9 mouse cellular contexts compared by ENCODE assay signal in the genomic region with DNA sequence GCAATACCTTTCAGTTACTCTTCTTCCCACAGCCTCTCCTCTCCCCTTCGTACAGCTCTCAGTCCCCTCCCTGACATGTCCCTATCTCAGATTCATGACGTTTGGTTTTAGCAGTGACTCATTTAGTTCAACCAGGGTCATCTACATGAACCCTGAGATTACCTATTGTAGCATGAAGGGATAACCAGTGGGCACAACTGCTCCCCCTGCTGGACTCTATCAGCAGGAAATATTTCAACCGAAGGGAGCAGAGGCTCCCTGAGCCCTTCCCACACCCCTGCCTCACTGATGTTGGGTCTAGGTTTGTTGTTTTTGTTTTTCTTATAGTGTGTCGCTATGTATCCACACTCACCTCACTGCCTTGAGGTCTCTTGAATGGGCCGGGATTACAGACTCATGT.
DNase-seq lines count a peak whose midpoint lies in the region; ATAC-seq and TF ChIP-seq lines count a peak whose summit lies in the region.
"Had no signal": no experiment of that assay in that cellular context is flagged by ENCODE, and none has a peak within 500 bp of the region (broad histone marks: within the 10 kb centered on the region; RNA-seq: fewer than 3 reads in every experiment).

No protein-coding gene starts in this region.

- no peak overlapping the region for H3K27ac ChIP-seq in forebrain, embryonic 14.5 days (ENCODE audit: low read depth, low read length)
- no peak overlapping the region for H3K27ac ChIP-seq in forebrain, embryonic 12.5 days
- H3K27ac ChIP-seq in liver, adult 2 months (replicated peaks; ENCODE audit: insufficient read depth, low read depth, low read length), result no peak overlapping the region
- H3K27ac ChIP-seq in liver, embryonic 11.5 days (ENCODE audit: low read depth, low read length), result no peak overlapping the region

- no peak for ATAC-seq in forebrain, embryonic 14.5 days
- no peak for ATAC-seq in forebrain, embryonic 12.5 days (ENCODE audit: low FRiP score)
- no peak for ATAC-seq in liver, embryonic 11.5 days (replicated peaks; ENCODE audit: low FRiP score)

- no peaks in the 10 kb centered on the region for H3K36me3 ChIP-seq in forebrain, embryonic 14.5 days (ENCODE audit: control insufficient read depth, insufficient read depth, low read length)
- no peaks in the 10 kb centered on the region for H3K36me3 ChIP-seq in forebrain, embryonic 12.5 days (replicated peaks)
- H3K36me3 ChIP-seq in liver, adult 2 months (ENCODE audit: control insufficient read depth, insufficient read depth, low read length), result no peaks in the 10 kb centered on the region
- H3K36me3 ChIP-seq in liver, embryonic 11.5 days (ENCODE audit: control insufficient read depth, insufficient read depth, low read length), result no peaks in the 10 kb centered on the region
- H3K36me3 ChIP-seq in splenic B cell, adult 2 months (ENCODE audit: control insufficient read depth, insufficient read depth, low read length, poor library complexity, severe bottlenecking), result no peaks in the 10 kb centered on the region

- H3K27me3 ChIP-seq in forebrain, embryonic 14.5 days (replicated peaks; ENCODE audit: control insufficient read depth, insufficient read depth, low read length), result no peaks in the 10 kb centered on the region
- H3K27me3 ChIP-seq in forebrain, embryonic 12.5 days, result no peaks in the 10 kb centered on the region
- H3K27me3 ChIP-seq in liver, adult 2 months (ENCODE audit: control insufficient read depth, insufficient read depth, low read length), result no peaks in the 10 kb centered on the region
- no peaks in the 10 kb centered on the region for H3K27me3 ChIP-seq in liver, embryonic 11.5 days (replicated peaks; ENCODE audit: control insufficient read depth, insufficient read depth, low read length)
- no peaks in the 10 kb centered on the region for H3K27me3 ChIP-seq in splenic B cell, adult 2 months (ENCODE audit: control insufficient read depth, insufficient read depth, low read length, poor library complexity, severe bottlenecking)

- no peaks in the 10 kb centered on the region for H3K9me3 ChIP-seq in forebrain, embryonic 14.5 days (replicated peaks; ENCODE audit: control insufficient read depth, low read length)
- no peaks in the 10 kb centered on the region for H3K9me3 ChIP-seq in forebrain, embryonic 12.5 days
- no peaks in the 10 kb centered on the region for H3K9me3 ChIP-seq in liver, embryonic 11.5 days (ENCODE audit: control insufficient read depth, low read length)

- no peaks in the 10 kb centered on the region for H3K79me2 ChIP-seq in liver, adult 2 months (ENCODE audit: control insufficient read depth, insufficient read depth, low read length)

- 60% methylated on average over 5 of the region's 5 CpGs for WGBS in forebrain, embryonic 14.5 days
- WGBS in forebrain, embryonic 12.5 days, result 56% methylated on average over 5 of the region's 5 CpGs
- WGBS in liver, adult 2 months, result 47% methylated on average over 5 of the region's 5 CpGs
- whole genome bisulfite sequencing in liver, embryonic 11.5 days, result 44% methylated on average over 5 of the region's 5 CpGs

- H3K4me1 ChIP-seq in forebrain, embryonic 14.5 days (ENCODE audit: control insufficient read depth, insufficient read depth, low read length), result no peaks in the 10 kb centered on the region
- H3K4me1 ChIP-seq in forebrain, embryonic 12.5 days, result no peaks in the 10 kb centered on the region
- H3K4me1 ChIP-seq in liver, adult 2 months (ENCODE audit: control insufficient read depth, insufficient read depth, low read length), result no peaks in the 10 kb centered on the region
- no peaks in the 10 kb centered on the region for H3K4me1 ChIP-seq in liver, embryonic 11.5 days (replicated peaks; ENCODE audit: control insufficient read depth, insufficient read depth, low read length)

- no peak overlapping the region for H3K9ac ChIP-seq in forebrain, embryonic 14.5 days (ENCODE audit: low read length)
- H3K9ac ChIP-seq in forebrain, embryonic 12.5 days, result no peak overlapping the region
- H3K9ac ChIP-seq in liver, adult 2 months (ENCODE audit: low read depth, low read length), result no peak overlapping the region
- no peak overlapping the region for H3K9ac ChIP-seq in liver, embryonic 11.5 days (ENCODE audit: low read depth, low read length)

- peak; percentile 31 for DNase-seq in forebrain, embryonic 14.5 days (ENCODE audit: low spot score)
- no peak for DNase-seq in liver, adult 2 months (ENCODE audit: extremely low read depth, low read depth, low spot score)
- DNase-seq in liver, embryonic 11.5 days (ENCODE audit: low spot score), result no peak
- peak; percentile 38 for DNase-seq in adrenal gland, adult 2 months
- DNase-seq in heart, postnatal 4 days, result peak; percentile 45
- DNase-seq in splenic B cell, adult 2 months (ENCODE audit: low read depth, low spot score), result peak; percentile 8
- no peak for DNase-seq in gastrocnemius, postnatal 36 days

- H3K4me2 ChIP-seq in forebrain, embryonic 14.5 days (ENCODE audit: low read length), result no peak overlapping the region
- no peak overlapping the region for H3K4me2 ChIP-seq in forebrain, embryonic 12.5 days
- H3K4me2 ChIP-seq in liver, embryonic 11.5 days, result no peak overlapping the region

- no peak overlapping the region for H3K4me3 ChIP-seq in forebrain, embryonic 14.5 days (ENCODE audit: low read depth, low read length)
- H3K4me3 ChIP-seq in forebrain, embryonic 12.5 days (replicated peaks), result no peak overlapping the region
- no peak overlapping the region for H3K4me3 ChIP-seq in liver, adult 2 months (ENCODE audit: insufficient read depth, low read depth, low read length)
- H3K4me3 ChIP-seq in liver, embryonic 11.5 days (ENCODE audit: low read depth, low read length), result no peak overlapping the region
- H3K4me3 ChIP-seq: erythroblast, embryonic 14.5 days had no signal

- intact Hi-C loops in gastrocnemius, postnatal 36 days (cut with DNase I), result loop anchor here (2.0 kb wide), 1 partner anchor 129 kb away; no protein-coding TSS in a partner anchor

- no peak for TF ChIP-seq POLR2A in liver, adult 2 months (IDR thresholded peaks at IDR 0.05; ENCODE audit: extremely low read depth, insufficient read depth, low read length)

- TF ChIP-seq CTCF in liver, adult 2 months (IDR thresholded peaks at IDR 0.05; ENCODE audit: low read depth, low read length), result peak; percentile 38

Comparison
In these comparisons a context has a peak if more than half of its experiments do, and no peak if none do; other contexts are left out.
1. DNase-seq: peak in forebrain, embryonic 14.5 days (single experiment), adrenal gland, adult 2 months (single experiment), heart, postnatal 4 days (single experiment) and splenic B cell, adult 2 months (single experiment); none in liver, adult 2 months (single experiment), liver, embryonic 11.5 days (single experiment) and gastrocnemius, postnatal 36 days (0 of 2).